Mouse (Mus musculus) urinary bladder, postnatal 25 days (tissue): ENCODE measurements around the gene Flcn.

ENCODE experiments used
- DNase-seq: peaks from one replicate; pipeline ENCODE4 v3.0.0; 2022; ENCODE audit warnings: low spot score

Gene Flcn

DNA sequence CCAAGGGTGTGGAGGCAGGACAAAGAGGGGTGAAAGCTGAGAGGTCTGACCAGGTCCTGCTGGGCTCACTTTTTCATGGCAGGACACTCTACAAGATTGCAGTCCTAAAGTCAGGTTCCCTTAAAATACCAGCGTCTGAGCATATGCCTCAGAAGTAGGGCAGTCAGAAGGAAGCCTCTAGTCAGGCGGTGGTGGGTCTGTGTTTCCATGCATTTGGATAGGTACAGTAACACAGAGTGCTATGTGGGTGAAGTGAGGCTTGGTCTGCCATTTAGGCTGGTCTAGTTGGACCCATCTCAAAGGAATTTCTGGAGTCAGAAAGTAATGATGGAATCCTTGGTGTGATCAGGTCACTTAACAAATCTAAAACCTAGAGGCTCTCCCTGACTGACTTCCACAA lies 40.5 kb downstream of the Flcn start:
- DNase-seq: no peak

DNA sequence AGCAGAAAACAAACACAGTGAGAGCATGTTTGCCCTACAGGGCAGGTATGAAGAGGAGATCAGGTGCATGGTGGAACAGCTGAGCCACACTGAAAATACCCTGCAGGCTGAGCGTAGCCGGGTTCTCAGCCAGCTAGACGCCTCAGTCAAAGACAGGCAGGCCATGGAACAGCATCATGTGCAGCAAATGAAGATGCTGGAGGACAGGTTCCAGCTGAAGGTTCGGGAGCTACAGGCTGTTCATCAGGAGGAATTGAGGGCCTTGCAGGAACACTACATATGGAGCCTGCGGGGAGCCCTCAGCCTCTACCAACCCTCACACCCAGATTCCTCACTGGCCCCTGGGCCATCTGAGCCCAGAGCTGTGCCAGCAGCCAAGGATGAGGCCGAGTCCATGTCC lies 49.0 kb downstream of the Flcn start:
- DNase-seq: no peak

DNA sequence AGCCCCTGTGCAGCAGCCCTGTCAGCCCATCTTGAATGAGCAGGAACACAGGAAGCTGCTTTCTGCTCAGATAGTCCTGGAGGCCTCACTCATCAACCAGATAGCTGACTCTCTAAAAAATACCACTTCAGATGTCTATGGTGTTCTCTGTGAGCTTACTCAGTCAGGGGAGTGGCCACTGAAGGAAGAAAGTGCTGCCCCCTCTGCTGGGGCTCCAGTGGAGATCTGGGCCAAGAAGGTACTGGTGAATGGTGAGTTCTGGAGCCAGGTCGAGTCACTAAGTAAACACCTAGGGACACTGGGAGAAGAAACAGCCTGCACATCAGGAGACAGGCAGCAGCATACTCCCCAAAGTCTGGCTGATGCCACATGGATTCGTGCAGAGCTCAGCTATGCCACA lies 50.2 kb downstream of the Flcn start:
- DNase-seq: no peak

- no peak for DNase-seq
These were observed 50.6 kb downstream of the Flcn start for GRCm38 (mm10) chr11:59759178-59759577.

DNA sequence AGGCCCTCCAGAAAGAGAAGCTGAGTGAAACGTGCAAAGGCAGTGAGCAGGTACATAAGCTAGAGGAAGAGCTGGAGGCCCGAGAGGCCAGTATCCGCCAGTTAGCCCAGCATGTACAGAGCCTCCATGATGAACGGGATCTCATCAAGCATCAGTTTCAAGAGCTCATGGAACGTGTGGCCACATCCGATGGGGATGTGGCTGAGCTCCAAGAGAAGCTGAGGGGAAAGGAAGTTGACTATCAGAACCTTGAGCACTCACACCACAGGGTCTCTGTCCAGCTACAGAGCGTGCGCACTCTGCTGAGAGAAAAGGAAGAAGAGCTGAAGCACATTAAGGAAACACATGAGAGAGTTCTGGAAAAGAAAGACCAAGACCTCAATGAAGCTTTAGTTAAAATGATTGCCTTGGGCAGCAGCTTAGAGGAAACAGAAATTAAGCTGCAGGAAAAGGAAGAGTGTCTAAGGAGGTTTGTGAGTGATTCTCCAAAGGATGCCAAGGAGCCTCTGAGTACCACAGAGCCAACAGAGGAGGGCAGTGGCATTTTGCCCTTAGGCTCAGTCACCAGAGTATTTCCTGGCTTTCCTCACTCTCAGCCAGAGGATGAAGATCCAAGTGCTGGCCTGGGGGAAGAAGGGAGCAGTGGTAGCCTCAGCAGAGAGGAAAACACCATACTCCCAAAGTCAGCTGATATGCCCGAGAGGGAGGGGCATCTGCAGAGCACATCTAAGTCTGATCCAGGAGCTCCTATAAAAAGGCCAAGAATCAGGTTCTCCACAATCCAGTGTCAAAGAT lies 51.4 kb downstream of the Flcn start:
- no peak for DNase-seq

DNA sequence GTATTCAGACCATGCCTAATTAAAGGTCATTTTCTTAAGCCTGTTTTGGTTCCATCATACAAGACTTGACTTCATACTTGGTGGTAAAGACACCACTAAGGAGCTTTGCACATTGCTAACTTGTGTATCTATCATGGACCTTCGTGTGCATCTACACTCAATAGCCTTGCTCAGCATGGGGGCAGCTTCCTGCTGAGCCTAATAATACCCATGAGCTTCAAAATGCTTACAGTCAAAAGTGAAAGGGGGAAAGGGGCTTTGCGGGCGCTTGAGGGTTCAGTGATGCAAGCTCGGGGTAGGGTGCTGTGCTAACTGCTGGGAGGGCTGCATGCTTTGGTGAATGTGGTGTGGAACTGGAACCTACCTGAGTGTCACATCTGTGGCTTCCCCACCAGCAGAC lies 53.5 kb downstream of the Flcn start:
- no peak for DNase-seq

DNA sequence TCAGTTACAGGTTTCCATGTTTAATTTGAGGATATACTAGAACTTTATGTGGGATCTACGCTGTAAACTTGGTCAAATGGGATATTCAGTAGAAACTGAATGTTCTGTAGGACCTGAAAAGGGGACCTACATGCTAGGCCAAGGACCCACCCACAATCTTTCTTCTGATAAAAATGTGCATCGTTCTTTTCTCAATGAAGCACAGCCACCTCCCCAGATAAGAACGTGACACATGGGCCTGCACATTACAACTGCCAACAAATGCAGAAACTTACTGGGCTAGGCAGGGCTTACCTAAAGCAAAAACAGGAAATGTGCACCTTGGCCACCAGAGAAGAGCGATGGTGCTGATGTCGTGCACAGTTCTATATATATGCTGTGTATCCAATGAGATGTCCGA lies 55.3 kb downstream of the Flcn start:
- DNase-seq: no peak

- DNase-seq: no peak
These were observed 60.8 kb downstream of the Flcn start for GRCm38 (mm10) chr11:59749050-59749449.

DNA sequence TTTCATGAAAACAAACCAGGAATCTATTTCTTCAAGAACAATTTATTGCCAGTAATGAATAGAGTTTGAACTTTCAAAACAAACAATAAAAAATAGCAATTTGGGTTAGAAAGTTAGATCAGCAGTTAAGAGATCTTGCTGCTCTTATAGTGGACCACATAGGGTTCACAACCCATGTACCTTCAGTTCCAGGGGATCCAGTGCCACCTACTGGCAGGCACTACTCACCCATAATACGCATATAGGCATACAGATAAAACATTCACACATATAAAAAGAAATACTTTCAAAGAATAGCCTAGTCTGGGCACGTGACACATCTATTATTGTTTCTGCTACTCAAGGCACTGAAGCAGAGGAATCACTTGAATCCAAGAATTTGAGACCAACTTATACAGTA lies 63.2 kb downstream of the Flcn start:
- DNase-seq: no peak

DNA sequence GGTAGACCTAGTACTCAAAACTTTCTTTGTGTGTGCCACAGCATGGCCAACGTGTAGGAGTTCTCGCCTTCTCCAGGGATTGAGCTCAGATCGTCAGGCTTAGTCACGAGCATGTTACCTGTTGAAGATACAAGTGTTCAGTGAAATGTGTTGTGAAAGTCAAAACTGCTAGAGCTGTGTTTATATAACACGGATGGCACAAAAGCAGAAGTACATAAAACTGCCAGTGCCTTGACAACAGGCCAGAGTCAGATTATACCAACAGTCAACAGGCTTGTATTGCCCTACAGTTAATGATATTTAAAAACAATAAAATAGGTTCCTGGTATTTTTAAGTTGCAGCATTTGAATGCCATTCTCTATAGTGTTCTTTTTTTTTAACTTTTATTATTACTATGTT lies 64.0 kb downstream of the Flcn start:
- DNase-seq: no peak

GRCm38 (mm10) chr11:59744374-59744773 lies 65.4 kb downstream of the Flcn start:
- DNase-seq: no peak

GRCm38 (mm10) chr11:59743712-59744111 lies 66.1 kb downstream of the Flcn start:
- no peak for DNase-seq

- no peak for DNase-seq
These were observed 66.5 kb downstream of the Flcn start for GRCm38 (mm10) chr11:59743307-59743706.

GRCm38 (mm10) chr11:59741915-59742314 lies 67.9 kb downstream of the Flcn start:
- DNase-seq: no peak
